Mouse (Mus musculus): ENCODE data around the gene Vkorc1. TPM values are rescaled to one million over a fixed set of nuclear protein-coding genes. Genes with fewer than 3 reads are reported as not detected.
A peak's percentile ranks its signal among the peaks of the same experiment; 100 is the strongest.

The Vkorc1 gene
- total and polyA plus RNA-seq, 3 experiments: 36.2 to 66.4 TPM; not detected in 1

DNA sequence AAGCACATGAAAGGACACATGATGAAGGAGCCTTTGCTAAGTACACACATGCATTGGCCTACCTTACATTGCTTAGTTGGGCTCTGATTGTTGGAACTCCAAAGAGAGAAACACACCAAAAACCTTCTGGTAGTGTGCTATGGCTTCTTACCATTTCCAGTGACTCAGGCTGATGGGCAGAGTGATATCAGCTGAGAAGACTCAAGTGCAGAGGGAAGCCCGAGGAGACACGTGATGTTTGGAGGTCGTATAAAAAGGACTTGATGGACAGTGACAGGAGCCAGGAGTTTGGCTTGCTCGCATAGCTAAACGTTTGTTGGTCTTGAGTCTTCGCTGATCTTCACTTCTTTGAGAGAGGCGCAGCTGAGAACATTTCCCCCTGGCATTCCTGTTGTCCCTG is 2.1 kb upstream of the Vkorc1 start:
- TF ChIP-seq USF2 (IDR thresholded peaks at IDR 0.05; ENCODE audit: borderline replicate concordance in 1 of 2, insufficient read depth in 1 of 2, low read depth in 1 of 2, low read length in 2 of 2) (0 out of 4 replicates have a peak, but pooled peaks of 1 of the 2 experiments have one; percentile 44), NRF1 (IDR thresholded peaks at IDR 0.05; ENCODE audit: insufficient read depth, low read depth, low read length, poor library complexity, severe bottlenecking) (no peak), EP300 (IDR thresholded peaks at IDR 0.05; ENCODE audit: low read depth in 1 of 2, low read length in 2 of 2) (0 out of 4 replicates have a peak, but pooled peaks of 1 of the 2 experiments have one; percentile 3), USF1 (IDR thresholded peaks at IDR 0.05; ENCODE audit: low read depth, low read length) (peak; percentile 84), SIN3A (IDR thresholded peaks at IDR 0.05; ENCODE audit: low read length) (peak; percentile 40; the same call in 1 of the 2 replicates), NELFE (IDR thresholded peaks at IDR 0.05; ENCODE audit: low read depth, low read length) (no peak), SMC3 (IDR thresholded peaks at IDR 0.05; ENCODE audit: low read depth, low read length) (no peak), TBP (IDR thresholded peaks at IDR 0.05; ENCODE audit: low read depth, low read length) (0 out of 2 replicates have a peak, but pooled peaks have one; percentile 27), MAX (IDR thresholded peaks at IDR 0.05; ENCODE audit: low read length) (peak; percentile 56; the same call in 1 of the 2 replicates), TCF12 (IDR thresholded peaks at IDR 0.05; ENCODE audit: low read depth, low read length) (no peak), MXI1 (IDR thresholded peaks at IDR 0.05; ENCODE audit: low read depth, low read length) (peak; percentile 62), GATA1 (IDR thresholded peaks at IDR 0.05; ENCODE audit: low read depth, low read length) (peak; percentile 53), BHLHE40 (IDR thresholded peaks at IDR 0.05; ENCODE audit: borderline replicate concordance, low read depth, low read length) (peak; percentile 42; the same call in 1 of the 2 replicates)
- Histone ChIP-seq H3K9ac (ENCODE audit: control insufficient read depth, low read depth, low read length, poor library complexity, severe bottlenecking) (peak overlapping the region; percentile 13; the same call in 1 of the 2 replicates), H3K4me3 (ENCODE audit: control insufficient read depth in 1 of 2, insufficient read depth in 1 of 2, low read depth in 2 of 2, low read length in 2 of 2) (no peak overlapping the region), H3K27ac (ENCODE audit: control insufficient read depth, low read depth, low read length) (peak overlapping the region; percentile 58), H3K36me3 (ENCODE audit: control insufficient read depth in 1 of 2, insufficient read depth in 2 of 2, low read length in 2 of 2) (peaks cover 0 to 27% of the 10 kb centered on the region in 2 experiments; a peak in 2 of 4 replicates), H3K4me1 (ENCODE audit: control insufficient read depth in 1 of 2, insufficient read depth in 2 of 2, low read length in 2 of 2) (peaks cover 23 to 44% of the 10 kb centered on the region in 2 experiments), H3K9me3 (replicated peaks; ENCODE audit: insufficient read depth, low read length) (no peaks in the 10 kb centered on the region), H3K27me3 (ENCODE audit: control insufficient read depth in 1 of 2, insufficient read depth in 2 of 2, low read length in 2 of 2) (no peaks in the 10 kb centered on the region), H3K79me2 (ENCODE audit: control insufficient read depth, insufficient read depth, low read length, poor library complexity) (no peaks in the 10 kb centered on the region)
- DNase-seq (ENCODE audit: low read depth, low spot score): peak; percentile 69

GRCm38 (mm10) chr7:127896384-127896783 is 967 bp upstream of the Vkorc1 start:
- Histone ChIP-seq H3K9me3 (replicated peaks; ENCODE audit: insufficient read depth, low read length) (no peaks in the 10 kb centered on the region), H3K79me2 (ENCODE audit: control insufficient read depth, insufficient read depth, low read length, poor library complexity) (no peaks in the 10 kb centered on the region), H3K4me3 (ENCODE audit: control insufficient read depth in 1 of 2, insufficient read depth in 1 of 2, low read depth in 2 of 2, low read length in 2 of 2) (no peak overlapping the region), H3K36me3 (ENCODE audit: control insufficient read depth in 1 of 2, insufficient read depth in 2 of 2, low read length in 2 of 2) (peaks cover 0 to 24% of the 10 kb centered on the region in 2 experiments; a peak in 2 of 4 replicates), H3K9ac (ENCODE audit: control insufficient read depth, low read depth, low read length, poor library complexity, severe bottlenecking) (no peak overlapping the region), H3K4me1 (ENCODE audit: control insufficient read depth in 1 of 2, insufficient read depth in 2 of 2, low read length in 2 of 2) (peaks cover 23 to 42% of the 10 kb centered on the region in 2 experiments), H3K27me3 (ENCODE audit: control insufficient read depth in 1 of 2, insufficient read depth in 2 of 2, low read length in 2 of 2) (no peaks in the 10 kb centered on the region), H3K27ac (ENCODE audit: control insufficient read depth, low read depth, low read length) (no peak overlapping the region)
- DNase-seq (ENCODE audit: low read depth, low spot score): peak; percentile 76
- TF ChIP-seq EP300 (IDR thresholded peaks at IDR 0.05; ENCODE audit: low read depth in 1 of 2, low read length in 2 of 2) (no peak), RAD21 (IDR thresholded peaks at IDR 0.05; ENCODE audit: low read depth, low read length) (peak; percentile 21), JUND (IDR thresholded peaks at IDR 0.05; ENCODE audit: low read depth, low read length) (no peak), NRF1 (IDR thresholded peaks at IDR 0.05; ENCODE audit: insufficient read depth, low read depth, low read length, poor library complexity, severe bottlenecking) (no peak), GABPA (IDR thresholded peaks at IDR 0.05; ENCODE audit: low read depth, low read length) (no peak), CHD2 (IDR thresholded peaks at IDR 0.05; ENCODE audit: low read length) (no peak), UBTF (IDR thresholded peaks at IDR 0.05; ENCODE audit: borderline replicate concordance, insufficient read depth, low read depth, low read length) (no peak), ETS1 (IDR thresholded peaks at IDR 0.05; ENCODE audit: low read depth, low read length) (no peak), ZNF384 (IDR thresholded peaks at IDR 0.05; ENCODE audit: low read depth, low read length) (no peak), TBP (IDR thresholded peaks at IDR 0.05; ENCODE audit: low read depth, low read length) (no peak), MAX (IDR thresholded peaks at IDR 0.05; ENCODE audit: low read length) (no peak), HCFC1 (IDR thresholded peaks at IDR 0.05; ENCODE audit: low read depth, low read length) (peak; percentile 46; the same call in 1 of the 2 replicates), POLR2AphosphoS5 (IDR thresholded peaks at IDR 0.05; ENCODE audit: borderline replicate concordance, low read depth, low read length) (no peak), TCF12 (IDR thresholded peaks at IDR 0.05; ENCODE audit: low read depth, low read length) (no peak), USF1 (IDR thresholded peaks at IDR 0.05; ENCODE audit: low read depth, low read length) (no peak), RCOR1 (IDR thresholded peaks at IDR 0.05; ENCODE audit: low read depth, low read length) (no peak; the same call in 1 of the 2 replicates), ZMIZ1 (IDR thresholded peaks at IDR 0.05; ENCODE audit: low read depth, low read length) (no peak), USF2 (IDR thresholded peaks at IDR 0.05; ENCODE audit: borderline replicate concordance in 1 of 2, insufficient read depth in 1 of 2, low read depth in 1 of 2, low read length in 2 of 2) (no peak), E2F4 (IDR thresholded peaks at IDR 0.05; ENCODE audit: borderline replicate concordance, low read depth, low read length) (no peak), MYC (IDR thresholded peaks at IDR 0.05; ENCODE audit: low read depth, low read length) (0 out of 2 replicates have a peak, but pooled peaks have one; percentile 45), MYB (IDR thresholded peaks at IDR 0.05; ENCODE audit: low read depth, low read length) (no peak), MXI1 (IDR thresholded peaks at IDR 0.05; ENCODE audit: low read depth, low read length) (no peak), TAL1 (IDR thresholded peaks at IDR 0.05; ENCODE audit: low read length) (no peak), ZC3H11A (IDR thresholded peaks at IDR 0.05; ENCODE audit: low read depth, low read length) (no peak)
